Mouse (Mus musculus): ENCODE data around the gene Tfap2b. TPM values are rescaled to one million over a fixed set of nuclear protein-coding genes. Genes with fewer than 3 reads are reported as not detected.

Tfap2b gene
- polyA plus RNA-seq (2017; shearing (Covaris generic)), result not detected

GRCm38 (mm10) chr1:19208641-19209358, at the start of gene Tfap2b:
Gene Tfap2b (plus strand): TSS chr1:19208914.

Other genes starting within 250 kb of the Tfap2b start
- not detected for gene Tfap2d, start 105.9 kb upstream of the Tfap2b start, polyA plus RNA-seq (2017; shearing (Covaris generic))